9 mouse cellular contexts compared by ENCODE assay signal in the genomic region with DNA sequence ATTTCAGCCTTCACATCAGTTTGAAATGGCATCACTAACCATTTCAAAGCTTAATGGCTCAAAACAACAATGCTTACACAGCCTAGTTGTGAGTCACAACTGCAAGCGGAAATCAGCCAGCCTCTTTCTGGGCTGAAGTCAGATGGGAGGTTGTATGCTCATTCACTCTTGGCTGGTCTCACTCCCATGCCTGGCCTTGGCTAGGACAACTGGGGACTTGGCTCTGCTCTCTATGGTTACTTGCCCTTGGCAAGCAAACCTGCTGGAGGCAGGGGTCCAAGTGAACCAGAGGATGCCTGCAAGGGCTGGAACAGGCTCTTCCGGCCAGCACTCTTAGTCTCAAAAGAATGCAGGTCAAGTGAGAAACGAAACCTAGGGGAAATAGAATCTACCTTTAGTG.
DNase-seq lines count a peak whose midpoint lies in the region; ATAC-seq and TF ChIP-seq lines count a peak whose summit lies in the region.
"Had no signal": no experiment of that assay in that cellular context is flagged by ENCODE, and none has a peak within 500 bp of the region (broad histone marks: within the 10 kb centered on the region; RNA-seq: fewer than 3 reads in every experiment).

No protein-coding gene starts in this region.

- no peaks in the 10 kb centered on the region for H3K27me3 ChIP-seq in forebrain, embryonic 14.5 days (replicated peaks; ENCODE audit: control insufficient read depth, insufficient read depth, low read length)
- H3K27me3 ChIP-seq in forebrain, embryonic 12.5 days: no peaks in the 10 kb centered on the region
- H3K27me3 ChIP-seq: midbrain, embryonic 12.5 days had no signal

- no peak for TF ChIP-seq CTCF in lung, adult 2 months (IDR thresholded peaks at IDR 0.05; ENCODE audit: insufficient read depth, low read length)

- 86% methylated on average over 3 of the region's 3 CpGs for whole genome bisulfite sequencing in forebrain, embryonic 14.5 days
- 93% methylated on average over 3 of the region's 3 CpGs for WGBS in forebrain, embryonic 12.5 days
- WGBS in lung, adult 2 months: 79% methylated on average over 3 of the region's 3 CpGs

- no peak for TF ChIP-seq POLR2A in lung, adult 2 months (IDR thresholded peaks at IDR 0.05; ENCODE audit: borderline replicate concordance, extremely low read depth, low read depth, low read length)

- DNase-seq in forebrain, embryonic 14.5 days (ENCODE audit: low spot score): peak; percentile 19
- DNase-seq in urinary bladder, postnatal 25 days (ENCODE audit: low spot score): peak; percentile 8
- no peak for DNase-seq in urinary bladder, postnatal 10 days (ENCODE audit: low spot score)
- peak; percentile 12 to 16 for DNase-seq in heart, adult 9 months (ENCODE audit: low spot score in 2 of 2)
- peak; percentile 43 to 50 for DNase-seq in left cerebral cortex, postnatal 36 days (ENCODE audit: low spot score in 2 of 2)
- DNase-seq in T-cell, adult 2 months (ENCODE audit: low spot score): no peak
- DNase-seq in lung, adult 2 months: no peak

- no peak overlapping the region for H3K4me2 ChIP-seq in forebrain, embryonic 14.5 days (ENCODE audit: low read length)
- H3K4me2 ChIP-seq in forebrain, embryonic 12.5 days: no peak overlapping the region
- H3K4me2 ChIP-seq: midbrain, embryonic 12.5 days had no signal

- no peaks in the 10 kb centered on the region for H3K9me3 ChIP-seq in forebrain, embryonic 14.5 days (replicated peaks; ENCODE audit: control insufficient read depth, low read length)
- no peaks in the 10 kb centered on the region for H3K9me3 ChIP-seq in forebrain, embryonic 12.5 days
- H3K9me3 ChIP-seq: midbrain, embryonic 12.5 days had no signal

- H3K9ac ChIP-seq in forebrain, embryonic 14.5 days (ENCODE audit: low read length): no peak overlapping the region
- no peak overlapping the region for H3K9ac ChIP-seq in forebrain, embryonic 12.5 days
- H3K9ac ChIP-seq: midbrain, embryonic 12.5 days had no signal

- no peak overlapping the region for H3K27ac ChIP-seq in forebrain, embryonic 14.5 days (ENCODE audit: low read depth, low read length)
- no peak overlapping the region for H3K27ac ChIP-seq in forebrain, embryonic 12.5 days
- H3K27ac ChIP-seq: midbrain, embryonic 12.5 days had no signal

- intact Hi-C loops in left cerebral cortex, postnatal 36 days (cut with DNase I): no loop called here

- H3K36me3 ChIP-seq in forebrain, embryonic 14.5 days (ENCODE audit: control insufficient read depth, insufficient read depth, low read length): no peaks in the 10 kb centered on the region
- H3K36me3 ChIP-seq in forebrain, embryonic 12.5 days (replicated peaks): no peaks in the 10 kb centered on the region
- H3K36me3 ChIP-seq: midbrain, embryonic 12.5 days had no signal

- peak; percentile 61; the same call in 1 of the 2 replicates for ATAC-seq in forebrain, embryonic 14.5 days
- ATAC-seq in forebrain, embryonic 12.5 days (ENCODE audit: low FRiP score): no peak

- H3K4me3 ChIP-seq in forebrain, embryonic 14.5 days (ENCODE audit: low read depth, low read length): no peak overlapping the region
- H3K4me3 ChIP-seq in forebrain, embryonic 12.5 days (replicated peaks): no peak overlapping the region
- no peak overlapping the region for H3K4me3 ChIP-seq in lung, adult 2 months (replicated peaks; ENCODE audit: extremely low read depth, low read depth, low read length)
- H3K4me3 ChIP-seq: midbrain, embryonic 12.5 days had no signal

- no peaks in the 10 kb centered on the region for H3K4me1 ChIP-seq in forebrain, embryonic 14.5 days (ENCODE audit: control insufficient read depth, insufficient read depth, low read length)
- H3K4me1 ChIP-seq in forebrain, embryonic 12.5 days: no peaks in the 10 kb centered on the region
- H3K4me1 ChIP-seq in lung, adult 2 months (ENCODE audit: control insufficient read depth, insufficient read depth, low read length): no peaks in the 10 kb centered on the region
- H3K4me1 ChIP-seq: midbrain, embryonic 12.5 days had no signal

Comparison
In these comparisons a context has a peak if more than half of its experiments do, and no peak if none do; other contexts are left out.
1. DNase-seq: peak in forebrain, embryonic 14.5 days (single experiment), urinary bladder, postnatal 25 days (single experiment), heart, adult 9 months (2 of 2) and left cerebral cortex, postnatal 36 days (2 of 2); none in urinary bladder, postnatal 10 days (single experiment), T-cell, adult 2 months (single experiment) and lung, adult 2 months (single experiment).